8 mouse cellular contexts compared by ENCODE assay signal in the genomic region with DNA sequence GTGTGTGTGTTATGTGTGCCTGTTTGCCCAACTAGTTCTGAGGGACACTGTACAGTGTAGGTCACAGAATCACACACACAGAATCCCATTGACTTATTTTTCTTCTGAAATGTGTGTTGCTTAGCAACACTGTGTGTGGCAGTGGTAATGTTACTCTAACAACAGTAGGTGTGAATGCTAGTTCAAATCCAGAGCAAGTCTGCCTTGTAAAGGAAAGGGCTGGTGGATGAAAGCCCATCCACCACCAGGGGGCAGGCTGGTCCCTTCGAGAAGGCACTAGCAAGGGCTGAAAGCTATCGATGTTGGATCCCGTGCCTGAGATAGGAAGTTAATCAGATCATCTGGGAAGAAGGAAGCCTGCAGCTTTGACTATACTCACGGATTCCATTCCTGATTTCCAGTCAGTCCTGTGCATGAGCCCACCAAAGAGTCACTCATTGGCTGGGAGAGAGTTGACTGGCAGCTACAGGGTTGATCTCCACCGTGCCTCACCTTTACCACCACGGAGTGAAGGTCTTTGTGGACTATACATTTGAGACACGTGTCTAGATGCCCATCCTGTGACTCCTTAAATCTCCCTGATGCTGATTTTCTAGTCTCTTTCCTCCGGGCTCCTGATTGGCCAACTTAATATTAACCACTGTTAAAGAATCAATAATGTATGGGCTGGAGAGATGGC. TPM values are rescaled to one million over a fixed set of nuclear protein-coding genes. Genes with fewer than 3 reads are reported as not detected.
DNase-seq lines count a peak whose midpoint lies in the region; ATAC-seq and TF ChIP-seq lines count a peak whose summit lies in the region.

No protein-coding gene starts in this region.

- TF ChIP-seq CTCF in gastrocnemius, adult 2 months (IDR thresholded peaks at IDR 0.05) = peak; percentile 93

- H3K4me1 ChIP-seq in intestine, embryonic 14.5 days (replicated peaks; ENCODE audit: control insufficient read depth, insufficient read depth, low read length) = no peaks in the 10 kb centered on the region
- H3K4me1 ChIP-seq in midbrain, embryonic 10.5 days = no peaks in the 10 kb centered on the region

- H3K4me3 ChIP-seq in gastrocnemius, adult 2 months = no peak overlapping the region
- no peak overlapping the region for H3K4me3 ChIP-seq in intestine, embryonic 14.5 days (ENCODE audit: low read depth, low read length)
- no peak overlapping the region for H3K4me3 ChIP-seq in midbrain, embryonic 10.5 days

- no peak overlapping the region for H3K4me2 ChIP-seq in intestine, embryonic 14.5 days (ENCODE audit: low read length)

- H3K36me3 ChIP-seq in intestine, embryonic 14.5 days (ENCODE audit: control insufficient read depth, insufficient read depth, low read length) = no peaks in the 10 kb centered on the region
- no peaks in the 10 kb centered on the region for H3K36me3 ChIP-seq in midbrain, embryonic 10.5 days

- peak; percentile 82 for ATAC-seq in activated CD4-positive, CD25-positive, alpha-beta regulatory T cell, adult 4 months
- peak; percentile 71 for ATAC-seq in intestine, embryonic 14.5 days (replicated peaks; ENCODE audit: low FRiP score, low TSS enrichment, low read depth)

- H3K27me3 ChIP-seq in intestine, embryonic 14.5 days (replicated peaks; ENCODE audit: control insufficient read depth, insufficient read depth, low read length) = no peaks in the 10 kb centered on the region
- H3K27me3 ChIP-seq in midbrain, embryonic 10.5 days (ENCODE audit: low read depth, poor library complexity, severe bottlenecking) = no peaks in the 10 kb centered on the region

- no peak overlapping the region for H3K9ac ChIP-seq in intestine, embryonic 14.5 days (ENCODE audit: low read length)

- H3K27ac ChIP-seq in gastrocnemius, adult 2 months = no peak overlapping the region
- H3K27ac ChIP-seq in intestine, embryonic 14.5 days (ENCODE audit: low read depth) = no peak overlapping the region
- no peak overlapping the region for H3K27ac ChIP-seq in midbrain, embryonic 10.5 days (replicated peaks)

- H3K9me3 ChIP-seq in intestine, embryonic 14.5 days (ENCODE audit: control insufficient read depth, low read length) = no peaks in the 10 kb centered on the region
- no peaks in the 10 kb centered on the region for H3K9me3 ChIP-seq in midbrain, embryonic 10.5 days (replicated peaks)

- intact Hi-C loops in gastrocnemius, adult 2 months (cut with DNase I) = loop anchor here (2.0 kb wide), 1 partner anchor 390 kb away; no protein-coding TSS in a partner anchor

- peak; percentile 87 to 88 for DNase-seq in cerebellum, postnatal 4 days (ENCODE audit: low spot score in 2 of 2)
- DNase-seq in gastrocnemius, adult 2 months = peak; percentile 85
- DNase-seq in intestine, embryonic 14.5 days (ENCODE audit: low spot score) = peak; percentile 89
- DNase-seq in left cerebral cortex, adult 9 months (ENCODE audit: low spot score in 2 of 2) = peak; percentile 22 to 87
- peak; percentile 81 for DNase-seq in midbrain, embryonic 10.5 days (ENCODE audit: low spot score)
- peak; percentile 70 to 75 for DNase-seq in right cerebral cortex, postnatal 36 days (ENCODE audit: low spot score in 2 of 2)
- peak; percentile 67 to 85 for DNase-seq in urinary bladder, postnatal 4 days (ENCODE audit: low spot score in 2 of 2)

- WGBS in intestine, embryonic 14.5 days = 30% methylated on average over 8 of the region's 8 CpGs
- 27% methylated on average over 8 of the region's 8 CpGs for WGBS in midbrain, embryonic 10.5 days

RNA-seq across cellular contexts. Expression of gene Scaf4, which starts 38.7 kb away (rescaled TPM):
- polyA plus RNA-seq in activated CD4-positive, CD25-positive, alpha-beta regulatory T cell, adult 4 months (2017; shearing (Covaris generic)) = 1 to 10 TPM; 8.4 to 10.0 TPM
- total RNA-seq in gastrocnemius, adult 2 months (2021) = 10 to 100 TPM; 19.4 to 20.3 TPM
- polyA plus RNA-seq in intestine, embryonic 14.5 days (2014; fragmentation: Nextera tagmentation; extraction: Ambion mirVana) = 27.9 and 28.2 TPM in 2 replicates
- 34.6 and 35.7 TPM in 2 replicates for polyA plus RNA-seq in midbrain, embryonic 10.5 days (2016; fragmentation: Nextera tagmentation; extraction: Ambion mirVana)
